Mouse (Mus musculus) lung, postnatal 10 days (tissue): Measurements from ENCODE around the gene Dus2.
"Not testable (repeated sequence)": the region's sequence is repeated elsewhere in the genome, so short reads cannot be mapped to it uniquely, and the experiment has no call there.

Source experiments
- DNase-seq: peaks from one replicate; pipeline ENCODE4 v3.0.0; 2021

The Dus2 gene

GRCm38 (mm10) chr8:105990856-105991387 lies at the start of gene Dus2:
TSS of gene Dus2 (plus strand) at chr8:105991337.
- peak; percentile 93 for DNase-seq

GRCm38 (mm10) chr8:105942026-105942425 lies 49.1 kb upstream of the Dus2 start:
- DNase-seq = no peak

- DNase-seq = no peak
These were observed 48.6 kb upstream of the Dus2 start for GRCm38 (mm10) chr8:105942542-105942941.

GRCm38 (mm10) chr8:105943321-105943739 lies 47.8 kb upstream of the Dus2 start, which contains the start of gene Lcat:
TSS of gene Lcat (minus strand) at chr8:105943382.
- no peak for DNase-seq

- peak; percentile 71 for DNase-seq
These were observed 41.8 kb upstream of the Dus2 start for GRCm38 (mm10) chr8:105949350-105949749.

GRCm38 (mm10) chr8:105951057-105951659 lies 40.0 kb upstream of the Dus2 start:
- peak; percentile 81 for DNase-seq

GRCm38 (mm10) chr8:105956556-105956955 lies 34.6 kb upstream of the Dus2 start:
- peak; percentile 35 for DNase-seq

- peak; percentile 79 for DNase-seq
These were observed 33.3 kb upstream of the Dus2 start for GRCm38 (mm10) chr8:105957813-105958212.

- peak; percentile 56 for DNase-seq
These were observed 31.8 kb upstream of the Dus2 start for GRCm38 (mm10) chr8:105959350-105959749.

- DNase-seq = no peak
These were observed 30.0 kb upstream of the Dus2 start for GRCm38 (mm10) chr8:105961101-105961500.

GRCm38 (mm10) chr8:105961536-105961935 lies 29.6 kb upstream of the Dus2 start:
- DNase-seq = no peak

GRCm38 (mm10) chr8:105964506-105965265 lies 26.5 kb upstream of the Dus2 start:
- DNase-seq = no peak

- DNase-seq = peak; percentile 78
These were observed 25.8 kb upstream of the Dus2 start for GRCm38 (mm10) chr8:105965266-105965904.

GRCm38 (mm10) chr8:105965905-105966341 lies 25.2 kb upstream of the Dus2 start, which contains the start of gene Slc12a4:
TSS of gene Slc12a4 (minus strand) at chr8:105966097.
- peak; percentile 93 for DNase-seq

- peak; percentile 82 for DNase-seq
These were observed 24.3 kb upstream of the Dus2 start for GRCm38 (mm10) chr8:105966692-105967311.

GRCm38 (mm10) chr8:105969367-105969766 lies 21.8 kb upstream of the Dus2 start:
- DNase-seq = no peak

GRCm38 (mm10) chr8:105971019-105971720 lies 20.0 kb upstream of the Dus2 start:
- no peak for DNase-seq

GRCm38 (mm10) chr8:105975363-105975762 lies 15.8 kb upstream of the Dus2 start:
- no peak for DNase-seq

- no peak for DNase-seq
These were observed 11.8 kb upstream of the Dus2 start, which contains the start of gene Dpep3 for GRCm38 (mm10) chr8:105979325-105979724. TSS of gene Dpep3 (minus strand) at chr8:105979429.

- no peak for DNase-seq
These were observed 10.0 kb upstream of the Dus2 start for GRCm38 (mm10) chr8:105981146-105981545.

- not testable (repeated sequence) for DNase-seq
These were observed 7.7 kb upstream of the Dus2 start for GRCm38 (mm10) chr8:105983406-105983805.

- no peak for DNase-seq
These were observed 2.6 kb upstream of the Dus2 start for GRCm38 (mm10) chr8:105988546-105988945.
